Mouse (Mus musculus) lung, postnatal 0 days (tissue): ENCODE results near the gene Pou2f3. TPM values are rescaled to one million over a fixed set of nuclear protein-coding genes. Genes with fewer than 3 reads are reported as not detected.

ENCODE experiments used
- ATAC-seq: fragments of 200-750 bp; cut with Nextera tagmentation; 2 replicates; pipeline ENCODE4 v1.8.0; 2017; ENCODE audit warnings: moderate library complexity
- DNase-seq: peaks from one replicate; pipeline ENCODE4 v3.0.0-alpha.2; 2016; ENCODE audit warnings: low spot score
- H3K27ac ChIP-seq: fragments of 300-500 bp; sonication (generic); 2 replicates; pipeline ENCODE4 v1.5.1; 2014; ENCODE audit warnings: antibody characterized with exemption, mild to moderate bottlenecking, low read length, mixed read lengths
- H3K27me3 ChIP-seq: fragments of 300-500 bp; sonication (generic); replicated peaks from 2 replicates; pipeline ENCODE4 v1.6.1; 2014; ENCODE audit warnings: low read length, mixed read lengths; ENCODE audit not compliant: insufficient read depth
- H3K36me3 ChIP-seq: fragments of 300-500 bp; sonication (generic); 2 replicates; pipeline ENCODE4 v1.6.1; 2014; ENCODE audit warnings: low read length, mixed read lengths; ENCODE audit not compliant: insufficient read depth
- H3K4me1 ChIP-seq: fragments of 300-500 bp; sonication (generic); 2 replicates; pipeline ENCODE4 v1.6.1; 2014; ENCODE audit warnings: antibody characterized with exemption, low read depth, low read length, mixed read lengths; ENCODE audit not compliant: insufficient read depth
- H3K4me2 ChIP-seq: fragments of 300-500 bp; sonication (generic); replicated peaks from 2 replicates; pipeline ENCODE4 v1.6.1; 2014; ENCODE audit warnings: low read depth, mild to moderate bottlenecking, low read length, moderate library complexity, mixed read lengths
- H3K4me3 ChIP-seq: fragments of 300-500 bp; sonication (generic); 2 replicates; pipeline ENCODE4 v1.5.1; 2014; ENCODE audit warnings: low read depth, low read length
- H3K9ac ChIP-seq: fragments of 300-500 bp; sonication (generic); replicated peaks from 2 replicates; pipeline ENCODE4 v1.6.1; 2014; ENCODE audit warnings: low read depth, mild to moderate bottlenecking
- H3K9me3 ChIP-seq: fragments of 300-500 bp; sonication (generic); 2 replicates; pipeline ENCODE4 v1.6.1; 2016; ENCODE audit warnings: low read length, mixed read lengths
- CTCF ChIP-seq: IDR thresholded peaks from 2 replicates; pipeline ENCODE4 v1.5.1; 2016; ENCODE audit warnings: antibody characterized with exemption, mild to moderate bottlenecking
- EP300 ChIP-seq: IDR thresholded peaks from 2 replicates; pipeline ENCODE4 v1.6.1; 2016; ENCODE audit warnings: antibody characterized with exemption, mild to moderate bottlenecking, control low read depth
- WGBS: fragments of 180-500 bp; shearing (Covaris S2); extraction: QIAGEN DNeasy Blood & Tissue Kit; methylation state at CpG from one replicate; pipeline ENCODE4 v1.1.7; 2014; 5-methylcytosine and 5-hydroxymethylcytosine counted together
- polyA plus RNA-seq: library from polyadenylated mRNA; unstranded; fragments of >200 nt; fragmentation: Nextera tagmentation; extraction: Ambion mirVana; gene quantifications from 2 replicates; pipeline ENCODE4 v1.2.1, GENCODE M21; 2015

Pou2f3 gene
- polyA plus RNA-seq, 1 experiment from 2014 or later = 0.13 TPM

- WGBS = 51% methylated on average over 12 of the region's 12 CpGs
- Histone ChIP-seq H3K4me3 (no peak overlapping the region), H3K27ac (no peak overlapping the region), H3K9me3 (no peaks in the 10 kb centered on the region), H3K4me1 (no peaks in the 10 kb centered on the region), H3K36me3 (no peaks in the 10 kb centered on the region), H3K9ac (no peak overlapping the region), H3K27me3 (no peaks in the 10 kb centered on the region), H3K4me2 (no peak overlapping the region)
- DNase-seq (no peak), ATAC-seq (no peak)
- TF ChIP-seq EP300 (no peak), CTCF (peak; percentile 44)
These were observed 65.9 kb downstream of the Pou2f3 start for GRCm38 (mm10) chr9:43144206-43144810.

- ATAC-seq (0 out of 2 replicates have a peak, but pooled peaks have one; percentile 40), DNase-seq (peak; percentile 81)
- peak; percentile 95 for TF ChIP-seq CTCF
- no peak for TF ChIP-seq EP300
- Histone ChIP-seq H3K9ac (no peak overlapping the region), H3K4me2 (no peak overlapping the region), H3K4me3 (no peak overlapping the region), H3K36me3 (no peaks in the 10 kb centered on the region), H3K9me3 (no peaks in the 10 kb centered on the region), H3K27me3 (no peaks in the 10 kb centered on the region), H3K4me1 (no peaks in the 10 kb centered on the region), H3K27ac (no peak overlapping the region)
- WGBS = 2% methylated on average over 4 of the region's 4 CpGs
These were observed 68.3 kb downstream of the Pou2f3 start for GRCm38 (mm10) chr9:43141839-43142238.

- H3K9ac ChIP-seq = no peak overlapping the region
- H3K9me3 ChIP-seq = no peaks in the 10 kb centered on the region
- no peaks in the 10 kb centered on the region for H3K4me1 ChIP-seq
- WGBS = 75% methylated on average over 3 of the region's 3 CpGs
- no peaks in the 10 kb centered on the region for H3K36me3 ChIP-seq
- H3K27me3 ChIP-seq = no peaks in the 10 kb centered on the region
- no peak overlapping the region for H3K27ac ChIP-seq
- no peak overlapping the region for H3K4me3 ChIP-seq
- TF ChIP-seq CTCF = no peak
- no peak for TF ChIP-seq EP300
- H3K4me2 ChIP-seq = no peak overlapping the region
- DNase-seq = no peak
- ATAC-seq = no peak
These were observed 76.6 kb downstream of the Pou2f3 start for GRCm38 (mm10) chr9:43133525-43133924.

- 25% methylated on average over 4 of the region's 4 CpGs for WGBS
- H3K27ac ChIP-seq = no peak overlapping the region
- no peaks in the 10 kb centered on the region for H3K4me1 ChIP-seq
- DNase-seq = no peak
- ATAC-seq = no peak
- H3K36me3 ChIP-seq = no peaks in the 10 kb centered on the region
- H3K9me3 ChIP-seq = no peaks in the 10 kb centered on the region
- no peak overlapping the region for H3K4me2 ChIP-seq
- TF ChIP-seq CTCF = no peak
- no peaks in the 10 kb centered on the region for H3K27me3 ChIP-seq
- H3K9ac ChIP-seq = no peak overlapping the region
- no peak overlapping the region for H3K4me3 ChIP-seq
These were observed 77.8 kb downstream of the Pou2f3 start for GRCm38 (mm10) chr9:43132380-43132779.

GRCm38 (mm10) chr9:43131940-43132339, 78.2 kb downstream of the Pou2f3 start:
- no peak overlapping the region for H3K4me2 ChIP-seq
- no peaks in the 10 kb centered on the region for H3K4me1 ChIP-seq
- WGBS = 57% methylated on average over 5 of the region's 5 CpGs

GRCm38 (mm10) chr9:43130684-43131083, 79.5 kb downstream of the Pou2f3 start:
- Histone ChIP-seq H3K36me3 (no peaks in the 10 kb centered on the region), H3K4me2 (no peak overlapping the region), H3K9me3 (no peaks in the 10 kb centered on the region), H3K27ac (no peak overlapping the region), H3K27me3 (no peaks in the 10 kb centered on the region), H3K9ac (no peak overlapping the region), H3K4me3 (no peak overlapping the region), H3K4me1 (no peaks in the 10 kb centered on the region)
- DNase-seq = no peak
- 90% methylated on average over 2 of the region's 2 CpGs for WGBS
- ATAC-seq = no peak
- TF ChIP-seq EP300 = no peak
- TF ChIP-seq CTCF = peak; percentile 41; the same call in 1 of the 2 replicates

More at GRCm38 (mm10) chr9:43131940-43132339, 78.2 kb downstream of the Pou2f3 start:
- H3K9ac ChIP-seq = no peak overlapping the region
- DNase-seq = no peak
- H3K27me3 ChIP-seq = no peaks in the 10 kb centered on the region
- TF ChIP-seq EP300 (no peak), CTCF (no peak)
- H3K27ac ChIP-seq = no peak overlapping the region
- no peak overlapping the region for H3K4me3 ChIP-seq
- no peaks in the 10 kb centered on the region for H3K36me3 ChIP-seq
- ATAC-seq = no peak
- H3K9me3 ChIP-seq = no peaks in the 10 kb centered on the region
